Mouse (Mus musculus) ovary, postnatal 10 days (tissue): ENCODE data around the gene Shd.

ENCODE experiments used
- DNase-seq: peaks from one replicate; pipeline ENCODE4 v3.0.0; 2022; ENCODE audit warnings: low spot score

The Shd gene

GRCm38 (mm10) chr17:56008356-56009087 lies 38.3 kb downstream of the Shd start:
- peak; percentile 88 for DNase-seq

GRCm38 (mm10) chr17:56009088-56009961 lies 39.1 kb downstream of the Shd start:
- peak; percentile 82 for DNase-seq

GRCm38 (mm10) chr17:56009962-56010240 lies 39.6 kb downstream of the Shd start:
- DNase-seq = no peak

GRCm38 (mm10) chr17:56010255-56010654 lies 40.0 kb downstream of the Shd start:
- DNase-seq = no peak

- DNase-seq = peak; percentile 52
These were observed 40.4 kb downstream of the Shd start for GRCm38 (mm10) chr17:56010681-56011080.

GRCm38 (mm10) chr17:56011441-56011840 lies 41.2 kb downstream of the Shd start:
- DNase-seq = no peak

- no peak for DNase-seq
These were observed 45.0 kb downstream of the Shd start for GRCm38 (mm10) chr17:56015293-56015692.

- DNase-seq = no peak
These were observed 46.1 kb downstream of the Shd start for GRCm38 (mm10) chr17:56016382-56016781.

GRCm38 (mm10) chr17:56016793-56017785 lies 46.8 kb downstream of the Shd start:
- no peak for DNase-seq

- no peak for DNase-seq
These were observed 47.6 kb downstream of the Shd start for GRCm38 (mm10) chr17:56017848-56018247.

- DNase-seq = no peak
These were observed 48.3 kb downstream of the Shd start for GRCm38 (mm10) chr17:56018347-56019131.

- DNase-seq = no peak
These were observed 50.3 kb downstream of the Shd start for GRCm38 (mm10) chr17:56020400-56021084.

- DNase-seq = no peak
These were observed 51.1 kb downstream of the Shd start for GRCm38 (mm10) chr17:56021161-56021910.

GRCm38 (mm10) chr17:56022131-56022988 lies 52.1 kb downstream of the Shd start:
- no peak for DNase-seq

GRCm38 (mm10) chr17:56022989-56023290 lies 52.7 kb downstream of the Shd start:
- DNase-seq = no peak

GRCm38 (mm10) chr17:56023386-56023785 lies 53.1 kb downstream of the Shd start:
- no peak for DNase-seq

GRCm38 (mm10) chr17:56024476-56024875 lies 54.2 kb downstream of the Shd start:
- DNase-seq = no peak

- no peak for DNase-seq
These were observed 54.7 kb downstream of the Shd start for GRCm38 (mm10) chr17:56024931-56025330.
